Mouse (Mus musculus) frontal cortex, adult (tissue): ENCODE measurements at regions not wholly inside any gene's neighbourhood (a gene's known extent, or its start where the extent isn't known, plus 50 kb on each side); places are given as distances from the start of the nearest gene placed in this dataset.

ENCODE experiments used
- ATAC-seq: cut with Nextera tagmentation; 2 replicates; pipeline ENCODE4 v1.9.2; 2017; ENCODE audit warnings: mild to moderate bottlenecking, moderate library complexity, mixed read lengths; ENCODE audit not compliant: low TSS enrichment

- no peak for ATAC-seq
Observed at GRCm38 (mm10) chr6:122394160-122394559, 53.8 kb upstream of the Phc1 start.

- ATAC-seq = no peak
Observed at GRCm38 (mm10) chr6:122393231-122393881, 53.0 kb upstream of the Phc1 start.

- ATAC-seq = peak; percentile 100
Observed at GRCm38 (mm10) chr6:122391725-122392667, 51.6 kb upstream of the Phc1 start.

GRCm38 (mm10) chr6:122391126-122391525, 50.8 kb upstream of the Phc1 start:
- ATAC-seq = no peak

GRCm38 (mm10) chr6:122390720-122391119, 50.4 kb upstream of the Phc1 start:
- ATAC-seq = no peak
